Mouse (Mus musculus): Measurements from ENCODE around the gene Sema6b.
"Not testable (repeated sequence)": the region's sequence is repeated elsewhere in the genome, so short reads cannot be mapped to it uniquely, and the experiment has no call there.

The Sema6b gene

GRCm38 (mm10) chr17:56116193-56116592, 23.9 kb downstream of the Sema6b start:
- no peak for DNase-seq

GRCm38 (mm10) chr17:56112743-56113142, 27.4 kb downstream of the Sema6b start:
- DNase-seq = no peak

DNA sequence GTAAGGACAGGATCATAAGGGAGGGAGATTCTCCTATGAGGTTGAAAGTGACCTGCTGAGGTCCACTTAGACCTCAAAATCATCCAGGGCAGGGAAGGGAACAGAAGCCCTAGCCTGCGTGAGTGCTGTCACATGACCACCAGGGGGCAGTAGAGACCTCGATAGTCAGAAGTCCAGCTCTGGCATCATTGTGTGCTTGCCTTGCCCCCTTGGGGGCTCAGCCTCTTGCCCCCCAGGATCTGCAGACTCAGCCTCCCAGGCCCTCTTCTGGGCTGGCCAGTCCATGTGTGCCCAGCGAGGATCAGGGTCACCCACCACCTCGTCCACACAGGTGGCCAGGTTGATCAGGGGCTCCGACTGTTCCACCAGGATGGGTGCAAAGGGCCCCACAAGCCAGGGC, 28.3 kb downstream of the Sema6b start:
- peak; percentile 81 for DNase-seq

DNA sequence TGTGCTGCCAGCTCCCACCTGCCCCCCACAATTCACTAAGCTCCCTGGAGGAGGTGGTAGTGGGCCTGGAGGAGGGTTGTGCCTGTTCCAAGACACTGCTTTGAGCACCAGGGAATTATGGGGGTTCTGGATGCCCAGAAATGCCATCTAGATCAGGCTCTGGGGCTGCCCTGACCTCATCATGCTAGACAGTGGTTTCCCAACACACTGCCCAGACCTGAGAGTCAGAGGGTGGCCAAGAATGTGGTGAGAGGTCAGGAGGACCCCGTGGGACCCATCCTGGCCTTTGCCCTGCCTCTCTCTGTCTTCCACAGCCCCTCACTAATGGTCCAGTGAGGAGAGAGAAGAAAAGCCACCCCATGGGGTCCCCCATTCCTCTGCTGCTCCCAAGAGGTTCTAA, 29.1 kb downstream of the Sema6b start:
- DNase-seq = no peak

GRCm38 (mm10) chr17:56110571-56110970, 29.6 kb downstream of the Sema6b start:
- DNase-seq = no peak

- no peak for DNase-seq
Observed at GRCm38 (mm10) chr17:56109219-56110051, 30.7 kb downstream of the Sema6b start, which contains the start of gene Plin4. Gene Plin4, minus strand, starts transcription at chr17:56109803.

- DNase-seq = no peak
Observed at GRCm38 (mm10) chr17:56108334-56109044, 31.7 kb downstream of the Sema6b start.

GRCm38 (mm10) chr17:56107736-56108135, 32.4 kb downstream of the Sema6b start:
- DNase-seq = no peak

GRCm38 (mm10) chr17:56106981-56107380, 33.2 kb downstream of the Sema6b start:
- no peak for DNase-seq

DNA sequence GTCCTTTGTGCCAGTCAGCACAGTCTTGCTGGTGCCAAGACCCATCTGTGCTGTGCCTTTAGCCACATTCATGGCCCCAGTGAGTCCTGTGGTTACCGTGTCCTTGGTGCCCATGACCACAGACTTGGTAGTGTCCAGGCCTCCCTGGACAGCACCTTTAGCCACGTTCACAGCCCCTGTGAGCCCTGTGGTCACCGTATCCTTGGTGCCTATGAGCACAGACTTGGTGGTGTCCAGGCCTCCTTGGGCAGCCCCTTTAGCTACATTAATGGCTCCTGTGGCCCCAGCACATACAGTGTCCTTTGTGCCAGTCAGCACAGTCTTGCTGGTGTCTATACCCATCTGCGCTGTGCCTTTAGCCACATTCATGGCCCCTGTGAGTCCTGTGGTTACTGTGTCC, 33.7 kb downstream of the Sema6b start:
- DNase-seq = not testable (repeated sequence)

- not testable (repeated sequence) for DNase-seq
Observed at GRCm38 (mm10) chr17:56104821-56105220, 35.3 kb downstream of the Sema6b start.

DNA sequence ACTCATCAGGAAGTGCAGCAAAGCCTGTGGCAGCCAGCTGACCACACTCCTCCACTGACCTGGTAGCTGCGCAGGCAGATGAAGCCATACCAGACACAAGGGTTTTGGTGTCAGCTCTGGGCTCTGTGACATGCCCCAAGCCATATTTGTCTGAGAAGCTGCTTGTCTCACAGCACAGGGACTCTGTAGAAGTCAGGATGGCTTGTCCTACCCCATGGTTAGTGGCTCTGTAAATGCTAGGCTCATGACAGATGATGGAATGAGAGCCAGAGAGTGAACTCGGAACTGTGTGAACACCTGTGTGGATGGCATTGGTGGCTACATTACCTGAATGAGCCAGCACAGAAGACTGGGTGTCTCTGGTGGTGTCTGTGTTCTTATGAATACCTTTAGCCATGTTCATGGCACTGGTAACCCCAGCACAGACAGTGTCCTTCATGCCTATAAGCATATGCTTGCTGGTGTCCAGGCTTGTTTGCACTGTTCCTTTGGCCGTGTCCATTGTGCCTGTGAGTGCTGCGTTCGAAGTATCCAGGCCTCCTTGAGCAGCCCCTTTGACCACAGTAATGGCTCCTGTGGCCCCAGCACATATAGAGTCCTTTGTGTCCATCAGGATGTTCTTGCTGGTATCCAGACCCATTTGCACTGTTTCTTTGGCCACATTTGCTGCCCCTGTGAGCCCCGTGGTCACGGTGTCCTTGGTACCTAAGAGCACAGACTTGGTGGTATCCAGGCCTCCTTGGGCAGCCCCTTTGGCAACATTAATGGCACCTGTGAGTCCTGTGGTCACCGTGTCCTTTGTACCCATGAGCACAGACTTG, 36.5 kb downstream of the Sema6b start:
- DNase-seq = no peak

DNA sequence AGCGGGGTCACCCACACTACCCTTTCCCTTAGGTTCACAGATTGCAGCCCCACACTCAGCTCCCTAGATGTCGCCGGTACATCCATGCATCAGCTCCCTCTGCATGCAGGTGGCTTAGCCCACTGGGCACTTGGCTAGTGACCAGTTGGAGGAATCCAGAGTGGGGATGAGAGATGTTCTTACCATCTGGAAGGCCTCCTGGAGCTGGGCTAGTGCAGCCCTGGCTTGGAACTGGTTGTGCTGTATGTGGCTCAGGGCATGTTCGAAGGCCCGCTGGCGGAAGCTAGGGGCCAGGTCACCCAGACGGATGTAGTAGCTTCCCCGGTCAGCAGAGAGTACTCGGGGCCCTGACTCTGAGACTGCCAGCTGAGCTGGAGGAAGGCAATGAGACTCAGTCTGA, 37.2 kb downstream of the Sema6b start:
- DNase-seq = no peak

- DNase-seq = no peak
Observed at GRCm38 (mm10) chr17:56102158-56102557, 38.0 kb downstream of the Sema6b start.

DNA sequence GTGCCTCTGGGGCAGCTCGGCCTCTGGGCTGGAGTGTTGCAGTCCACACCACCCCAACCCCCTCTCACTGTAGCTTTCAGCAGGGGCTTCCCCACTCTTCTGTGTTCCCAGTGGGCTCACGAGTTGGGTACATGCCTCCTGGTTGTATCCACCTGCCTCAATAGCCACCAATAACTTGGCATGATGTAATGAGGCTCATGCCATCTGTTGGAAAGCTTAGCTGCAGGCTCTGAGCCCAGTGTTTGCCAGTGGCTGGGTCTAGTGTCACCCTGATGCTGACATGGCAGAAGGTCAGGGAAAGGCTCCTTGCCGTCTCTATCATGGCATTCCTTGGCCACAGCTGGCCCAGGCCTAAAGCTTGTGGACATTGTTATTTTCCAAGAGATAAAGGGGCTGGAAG, 39.3 kb downstream of the Sema6b start:
- DNase-seq = no peak

DNA sequence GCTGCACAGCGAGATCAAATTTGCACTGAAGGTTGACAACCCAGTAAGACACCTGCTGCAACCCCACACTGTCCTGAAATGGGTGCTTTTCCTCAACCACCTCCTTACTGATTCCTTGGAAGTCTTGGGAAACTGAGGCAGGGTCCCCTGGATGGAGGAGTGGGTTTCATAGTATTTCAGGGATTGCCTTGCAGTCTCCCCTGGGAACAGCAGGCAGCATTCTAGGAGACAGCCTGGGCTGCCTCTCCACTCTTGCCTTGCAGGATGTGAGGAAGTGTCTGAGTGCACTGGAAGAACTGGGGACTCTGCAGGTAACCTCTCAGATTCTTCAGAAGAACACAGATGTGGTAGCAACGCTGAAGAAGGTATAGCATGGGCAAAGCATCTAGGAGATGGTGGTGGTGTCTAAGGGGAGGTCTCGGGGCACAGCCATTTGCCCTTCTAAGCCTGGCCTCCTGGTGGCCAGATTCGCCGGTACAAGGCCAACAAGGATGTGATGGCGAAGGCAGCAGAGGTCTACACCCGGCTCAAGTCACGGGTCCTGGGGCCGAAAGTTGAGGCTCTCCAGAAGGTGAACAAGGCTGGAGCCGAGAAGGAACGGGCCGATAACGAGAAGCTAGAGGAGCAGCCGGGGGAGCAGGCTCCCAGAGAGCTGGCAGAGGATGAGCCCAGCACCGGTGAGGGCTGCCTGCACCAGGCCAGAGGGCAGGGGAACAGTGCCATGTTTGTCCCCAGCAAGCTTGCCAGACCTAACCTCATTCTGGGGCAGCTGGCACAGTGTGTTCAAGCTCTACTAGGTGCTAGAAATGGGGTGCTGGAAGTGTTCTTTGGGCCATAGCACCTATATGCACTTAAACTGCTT, 41.2 kb downstream of the Sema6b start:
- DNase-seq = no peak

DNA sequence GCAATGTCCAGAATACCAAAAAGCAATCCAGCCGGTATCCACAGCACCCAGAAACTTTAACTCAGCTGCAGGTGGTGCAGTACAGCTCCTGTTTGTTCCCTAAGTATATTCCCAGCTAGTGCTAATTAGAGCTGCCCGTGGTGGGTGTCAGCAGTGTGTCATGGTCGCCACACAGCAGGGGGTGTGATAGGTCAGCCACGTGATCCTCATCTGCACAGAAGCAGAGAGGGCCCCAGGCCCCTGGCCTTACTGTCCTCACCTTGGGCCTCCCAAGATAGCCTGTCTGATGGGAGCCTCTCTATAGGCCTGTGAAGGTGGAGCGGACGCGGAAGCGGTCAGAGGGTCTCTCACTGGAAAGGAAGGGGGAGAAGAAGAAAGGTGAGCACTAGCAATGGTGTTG, 42.0 kb downstream of the Sema6b start:
- DNase-seq = no peak

- DNase-seq = no peak
Observed at GRCm38 (mm10) chr17:56096883-56097282, 43.3 kb downstream of the Sema6b start.

DNA sequence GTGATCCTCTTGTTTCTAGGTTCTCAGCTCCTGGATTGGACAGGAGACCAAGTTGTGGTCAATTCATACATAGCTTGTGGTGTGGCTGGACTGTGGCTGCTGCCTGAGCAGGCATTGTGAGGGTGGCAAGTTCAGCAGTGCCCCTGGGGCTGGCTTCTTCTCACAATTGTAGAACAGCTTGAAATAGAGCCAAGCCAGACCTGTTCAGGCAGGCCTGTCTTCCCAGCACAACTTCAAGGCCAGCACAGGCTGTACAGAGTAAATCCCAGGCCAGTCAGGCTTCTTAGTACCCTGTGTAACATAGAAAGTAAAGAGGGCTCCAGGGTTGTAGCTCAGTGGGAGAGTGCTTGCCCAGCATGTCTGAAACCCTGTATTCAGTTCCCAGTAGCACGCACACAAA, 47.3 kb downstream of the Sema6b start:
- DNase-seq = no peak

- DNase-seq = no peak
Observed at GRCm38 (mm10) chr17:56092312-56092711, 47.8 kb downstream of the Sema6b start.

DNA sequence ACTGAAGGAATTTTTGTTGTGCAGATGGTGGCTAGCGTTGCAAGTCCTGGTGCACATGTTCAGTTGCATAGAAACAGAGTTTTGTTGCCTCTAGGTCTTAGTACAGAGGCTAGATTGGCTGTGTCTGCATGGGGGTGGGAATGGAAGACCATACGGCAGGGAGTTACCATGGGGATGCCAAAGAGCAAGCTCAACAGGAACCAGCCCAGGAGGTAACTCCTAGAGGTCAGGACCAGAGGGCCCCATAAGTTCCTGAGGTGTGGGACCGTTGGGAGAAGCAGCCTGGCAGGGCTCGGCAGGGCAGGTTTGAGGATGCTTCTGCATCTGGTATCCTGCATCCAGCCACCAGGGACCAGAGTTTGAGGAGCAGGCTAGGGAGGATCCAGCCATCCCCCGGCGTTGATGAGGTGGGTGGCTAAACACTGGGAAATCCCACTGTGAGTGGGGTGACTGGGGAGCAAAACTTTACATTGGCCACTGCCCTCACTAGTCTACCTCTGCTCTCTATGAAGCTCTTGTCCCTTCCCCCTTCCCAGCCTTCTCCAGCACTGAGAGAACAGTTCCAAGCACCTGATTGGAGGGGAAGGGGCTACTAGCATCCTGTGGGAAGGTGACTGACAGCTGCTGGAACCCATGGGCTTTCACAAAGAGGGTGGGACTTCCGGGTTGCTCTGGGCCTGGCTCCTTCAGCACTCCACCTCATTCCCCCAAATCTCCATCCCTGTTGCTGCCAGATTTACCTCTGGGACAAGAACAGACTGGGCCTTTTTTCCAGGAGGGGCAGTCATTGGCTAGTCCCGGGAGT, 59.2 kb downstream of the Sema6b start:
- peak; percentile 56 for DNase-seq

Data from kidney, postnatal 10 days (tissue).